Mouse (Mus musculus) gastrocnemius, postnatal 25 days (tissue): ENCODE measurements around the gene Tspan14. TPM values are rescaled to one million over a fixed set of nuclear protein-coding genes. Genes with fewer than 3 reads are reported as not detected.

Source experiments
- DNase-seq: peaks from one replicate; pipeline ENCODE4 v3.0.0; 2022
- total RNA-seq, 2 experiments: library from RNA; stranded (reverse); gene quantifications; 1 replicate in 1 of 2; 2 replicates in 1 of 2; pipeline ENCODE4 v1.2.3; 2021

Tspan14 gene
- total RNA-seq, 2 experiments from 2014 or later, result 10.4 to 12.3 TPM

DNA sequence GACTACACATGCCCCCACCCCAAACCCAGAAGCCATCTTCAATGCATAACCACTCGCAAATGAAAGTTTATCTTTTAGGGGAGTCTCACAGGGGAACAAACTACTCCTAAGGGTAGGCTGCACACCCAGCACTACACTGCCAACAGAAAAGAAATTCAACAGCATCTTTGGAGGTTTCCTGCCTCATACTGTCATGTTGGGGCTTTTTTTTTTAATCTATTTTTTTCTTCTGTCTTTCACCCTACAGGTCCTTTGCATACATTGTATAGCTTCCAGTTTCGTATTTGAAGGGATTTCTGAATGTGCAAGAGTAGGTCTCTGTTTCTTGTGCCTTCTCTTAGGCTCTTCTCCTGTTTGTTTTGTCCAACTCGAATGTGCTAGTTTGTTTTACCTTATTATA, 14.3 kb downstream of the Tspan14 start:
- no peak for DNase-seq

DNA sequence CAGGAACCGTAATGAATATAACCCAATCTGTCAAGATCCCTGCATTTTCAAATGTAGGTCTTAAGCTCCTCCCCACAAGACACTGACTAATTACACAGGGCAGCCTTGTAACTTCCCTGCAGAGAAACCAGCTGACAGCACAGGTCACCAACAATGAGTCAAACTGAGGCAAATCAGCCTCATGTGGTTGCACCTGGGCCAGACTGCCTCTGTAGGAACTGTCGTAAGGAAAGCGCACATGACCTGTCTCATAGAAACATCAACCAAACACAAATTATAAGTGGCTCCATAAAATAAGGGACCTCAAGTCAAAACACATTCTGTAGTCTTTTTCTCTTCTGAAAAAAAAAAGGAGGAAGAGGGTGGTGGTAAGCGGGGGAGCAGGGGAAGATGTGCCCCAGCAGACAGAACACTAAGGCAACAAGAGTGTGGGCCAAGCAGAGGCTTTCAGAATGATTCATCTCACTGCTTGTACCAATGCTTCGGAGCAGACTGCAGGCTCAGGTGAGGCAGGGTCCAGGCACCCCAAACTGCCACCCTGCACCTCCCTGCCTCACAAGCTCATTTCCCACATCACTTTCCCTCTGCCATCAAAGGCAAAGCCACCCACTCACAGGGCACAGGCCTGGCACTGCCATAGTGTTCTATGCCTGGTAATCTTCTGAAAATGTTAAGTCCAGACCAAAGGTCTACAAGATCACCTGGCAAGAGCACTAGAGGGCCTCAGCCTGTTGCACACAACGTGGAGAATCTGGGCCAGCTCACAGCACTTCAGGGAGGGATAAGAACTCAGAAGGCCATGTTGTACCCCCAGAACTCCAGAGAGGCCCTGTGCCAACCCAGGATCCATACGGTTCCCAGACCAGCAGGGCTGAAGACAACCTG, 16.6 kb downstream of the Tspan14 start:
- no peak for DNase-seq

DNA sequence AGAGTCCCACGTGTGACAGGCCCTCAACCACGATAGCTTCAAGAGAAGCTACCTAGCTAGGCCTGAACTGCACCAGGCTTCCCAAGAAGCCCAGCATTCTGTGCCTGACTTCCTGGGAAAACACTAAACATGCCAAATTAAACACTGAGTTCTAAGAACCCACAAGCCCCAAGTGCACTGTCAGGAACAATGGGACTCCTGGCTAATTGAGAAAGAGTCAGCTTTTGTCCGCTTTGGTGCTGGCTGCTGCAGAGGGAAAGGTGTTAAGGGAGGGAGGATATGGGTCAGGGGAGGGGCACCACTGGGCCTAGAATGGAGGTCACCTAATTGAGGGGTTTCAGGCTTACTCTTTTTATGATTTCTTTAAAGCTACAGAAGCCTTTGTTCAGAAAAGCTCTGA, 17.6 kb downstream of the Tspan14 start:
- no peak for DNase-seq

DNA sequence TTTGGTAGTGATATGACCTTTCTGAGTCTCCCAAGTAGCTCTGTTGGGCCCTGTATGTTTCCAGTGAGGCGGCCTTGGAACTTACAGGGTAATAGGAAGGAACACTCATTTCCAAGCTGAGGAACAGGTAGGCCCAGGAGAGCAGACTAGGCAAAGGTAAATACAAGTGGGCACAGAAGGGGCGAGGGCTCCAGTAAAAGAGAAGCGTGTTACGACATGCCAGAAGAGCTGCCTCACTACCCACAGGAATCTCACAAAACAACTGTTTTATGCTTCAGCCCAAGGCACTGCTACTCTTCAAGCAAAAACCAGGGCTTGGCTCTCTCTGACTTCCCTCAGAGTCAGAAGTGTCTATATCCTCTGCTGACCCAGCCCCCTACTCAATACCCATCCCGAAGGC, 18.1 kb downstream of the Tspan14 start:
- no peak for DNase-seq

DNA sequence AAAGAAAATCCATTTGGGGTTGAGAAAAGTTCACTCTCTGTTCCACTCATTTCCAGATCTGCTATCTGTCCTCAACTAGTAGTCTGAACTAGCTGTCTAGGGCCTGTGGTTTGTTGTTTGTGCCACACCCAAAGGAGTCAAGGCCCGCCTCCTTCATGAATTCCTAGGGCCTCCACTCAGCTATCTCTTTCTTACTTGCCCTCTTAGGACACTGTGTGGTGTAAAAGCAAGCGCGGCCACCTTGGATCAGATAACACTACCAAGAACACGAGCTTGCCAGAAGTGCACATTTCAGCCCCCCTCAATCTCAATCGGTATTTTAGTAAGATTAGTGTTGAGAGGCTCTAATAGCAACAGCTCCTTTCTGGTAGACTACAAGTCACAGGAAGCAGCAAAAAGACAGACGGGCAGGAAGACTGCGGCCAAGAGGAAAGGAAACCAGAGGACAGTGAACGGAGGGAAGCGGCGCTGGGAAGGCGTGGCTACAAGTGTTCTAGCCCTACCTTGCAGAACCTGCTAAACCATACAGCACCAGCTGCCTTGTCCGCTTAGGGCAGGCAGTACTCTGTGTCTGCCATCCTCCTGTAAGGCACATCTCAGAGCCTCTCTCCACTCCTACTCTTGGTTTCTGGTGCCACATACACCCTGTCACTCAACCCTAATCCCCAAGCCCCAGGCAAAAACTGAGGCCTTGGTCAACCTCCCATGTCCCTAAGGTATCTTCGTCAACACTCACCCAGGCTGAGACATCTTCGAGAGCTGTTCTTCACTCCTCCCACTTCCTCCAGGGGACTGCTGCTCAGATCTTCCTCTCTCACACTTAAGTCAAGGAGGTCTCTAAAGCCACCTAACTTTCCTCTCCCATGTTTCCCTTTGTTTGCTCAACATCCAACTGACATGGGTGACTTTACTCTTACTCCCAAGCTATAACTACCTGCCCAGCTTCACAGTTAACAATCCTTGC, 18.9 kb downstream of the Tspan14 start:
- DNase-seq, result no peak

DNA sequence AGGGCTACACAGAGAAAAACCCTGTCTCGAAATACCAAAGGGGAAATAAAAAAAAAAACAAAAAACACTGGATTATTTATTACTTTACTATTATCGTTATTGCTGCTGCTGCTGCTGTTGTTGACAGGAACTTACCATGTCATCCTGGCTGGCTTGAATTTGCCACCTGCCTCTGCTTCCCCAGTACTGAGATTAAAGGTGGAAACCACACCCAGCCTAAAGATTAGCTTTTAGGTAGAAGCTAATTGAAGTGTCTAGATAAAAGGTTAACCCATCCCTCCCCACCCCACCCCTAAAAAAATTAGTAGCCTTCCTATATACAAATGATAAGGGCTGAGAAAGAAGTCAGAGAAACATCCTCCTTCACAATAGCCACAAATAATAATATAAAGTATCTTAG, 22.8 kb downstream of the Tspan14 start:
- DNase-seq, result no peak

DNA sequence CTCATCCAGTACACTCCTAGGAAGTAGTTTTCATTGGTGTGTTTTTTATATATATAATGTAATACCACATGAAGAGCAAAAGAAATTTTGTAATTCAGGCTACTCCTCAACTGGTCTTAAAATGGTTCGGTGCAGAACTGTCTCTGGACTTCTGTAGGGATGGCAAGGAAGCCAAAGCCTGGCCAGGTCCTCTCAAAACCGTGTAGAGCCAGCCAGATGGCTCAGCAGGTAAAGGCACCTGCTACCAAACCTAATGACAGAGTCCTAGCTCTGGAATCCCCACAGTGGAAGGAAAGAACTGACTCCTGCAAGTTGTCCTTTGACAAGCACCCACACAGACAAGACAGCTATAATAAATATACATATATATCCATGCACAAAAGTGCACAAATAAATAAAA, 24.2 kb downstream of the Tspan14 start:
- DNase-seq, result no peak

DNA sequence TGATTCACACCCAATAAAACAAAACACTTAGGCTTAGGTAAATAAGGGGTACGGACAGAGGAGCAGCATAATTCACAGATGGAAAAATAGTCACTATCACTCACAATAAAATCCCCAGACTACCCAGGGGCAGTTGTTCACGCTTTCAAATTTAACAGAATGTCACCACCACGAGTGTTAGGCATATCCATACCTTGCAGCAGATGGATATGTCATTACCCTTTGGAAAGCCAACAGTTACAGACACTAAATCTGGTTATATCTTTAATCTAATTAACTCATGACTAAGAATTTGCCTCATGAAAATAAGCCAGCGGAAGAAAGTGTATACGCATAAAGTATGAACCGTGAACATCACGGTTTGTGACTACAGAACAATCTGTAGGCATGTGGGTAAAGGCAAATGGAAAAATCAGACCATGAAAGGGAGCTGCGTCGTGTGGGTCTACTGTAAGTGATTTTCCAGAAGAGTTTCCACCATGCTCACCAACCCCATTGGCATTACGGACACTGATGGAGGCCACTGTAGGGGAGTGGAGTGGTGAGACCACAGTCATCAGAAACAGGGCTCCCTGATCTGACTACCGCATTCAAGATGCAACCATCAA, 28.1 kb downstream of the Tspan14 start:
- DNase-seq, result no peak

DNA sequence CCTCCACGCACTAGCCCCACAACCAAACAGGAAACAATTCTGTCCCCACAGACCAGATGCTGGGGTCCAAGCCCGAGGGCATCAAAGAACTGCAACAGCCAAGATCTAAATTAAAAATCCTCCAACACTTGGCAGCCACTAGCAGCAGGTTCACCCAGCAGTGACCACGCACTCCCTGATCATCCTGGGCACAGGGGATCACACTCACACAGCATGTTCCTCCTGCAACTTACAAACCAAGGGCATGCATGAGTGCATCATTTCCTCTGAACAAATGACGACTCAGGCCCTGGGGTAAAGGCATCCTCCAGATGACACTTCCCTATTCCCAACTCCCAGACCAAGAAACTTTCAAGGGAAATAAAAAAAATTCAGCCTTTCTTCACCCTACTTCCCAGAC, 29.6 kb downstream of the Tspan14 start:
- no peak for DNase-seq

DNA sequence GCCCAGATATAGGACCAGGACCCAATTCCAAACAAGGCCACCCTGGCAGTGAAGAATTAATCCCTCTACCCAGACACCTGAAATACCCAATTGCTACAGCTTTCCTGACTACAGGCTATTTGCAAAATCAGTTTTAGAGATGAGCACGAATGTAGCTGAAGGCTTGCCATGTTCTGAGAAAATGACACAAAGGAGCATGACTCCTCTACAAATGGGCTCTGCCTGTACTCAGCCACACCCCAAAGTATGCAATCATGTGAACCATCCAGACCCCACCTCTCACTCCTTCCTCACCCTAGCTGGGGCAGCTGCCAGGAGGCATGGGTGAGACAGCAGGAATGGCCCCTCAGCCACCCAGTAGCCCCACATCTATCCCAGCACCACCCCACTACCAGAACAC, 31.1 kb downstream of the Tspan14 start:
- no peak for DNase-seq

DNA sequence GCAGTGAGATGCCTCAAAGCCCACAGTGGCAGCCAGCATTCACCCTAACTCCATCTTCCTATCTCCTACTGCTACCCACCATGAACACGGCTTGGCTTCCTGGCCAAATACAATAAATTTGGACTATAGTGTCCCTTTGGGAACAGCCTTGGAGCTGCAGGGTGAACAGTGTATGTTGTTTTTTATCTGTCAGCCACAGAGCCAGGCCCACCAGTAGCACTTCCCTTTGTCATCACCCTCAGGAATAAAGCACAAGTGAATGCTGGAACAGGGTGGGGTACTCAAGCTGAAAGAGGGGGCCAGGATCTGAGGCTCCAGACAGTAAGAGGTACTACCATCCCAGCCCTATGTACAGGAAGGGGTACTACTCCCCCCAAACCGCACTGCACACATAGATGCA, 31.6 kb downstream of the Tspan14 start:
- DNase-seq, result no peak

DNA sequence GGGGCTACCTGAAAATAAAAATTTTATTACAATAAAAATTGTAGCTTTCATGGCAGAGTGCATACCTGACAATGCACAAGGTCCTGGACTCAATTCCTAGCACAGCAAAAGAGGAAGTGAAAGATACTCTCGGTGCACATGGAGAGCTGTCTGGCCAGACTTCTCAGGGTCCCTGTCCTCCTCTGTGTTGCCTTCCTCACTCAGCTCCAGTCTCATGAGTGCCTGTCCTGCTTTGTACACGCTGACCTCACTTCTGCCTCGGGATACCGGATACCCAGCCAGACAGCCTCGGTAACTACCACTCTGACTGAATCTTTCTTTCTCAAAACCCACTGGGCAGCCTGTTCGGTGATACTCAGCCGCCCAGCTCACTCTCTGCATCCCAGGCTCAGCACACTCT, 33.3 kb downstream of the Tspan14 start:
- no peak for DNase-seq

DNA sequence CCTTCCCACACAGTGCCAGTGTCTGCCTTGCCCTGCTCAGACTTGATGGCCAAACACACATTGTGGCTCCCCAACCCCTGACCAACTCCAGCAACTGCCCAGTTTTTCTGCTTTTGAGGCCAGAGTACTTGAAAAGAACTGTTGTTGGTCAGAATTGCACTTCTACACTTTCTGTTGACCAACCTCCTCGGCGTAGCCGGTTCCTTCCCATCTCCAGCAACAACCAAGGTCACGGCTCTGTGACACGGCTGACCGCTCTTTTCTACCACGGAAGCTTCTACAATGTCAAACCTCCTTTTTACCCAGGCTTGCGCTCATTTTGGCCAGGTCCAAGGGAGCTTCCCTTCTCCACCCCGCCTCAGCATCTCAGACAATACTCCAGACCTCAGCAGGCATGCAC, 34.4 kb downstream of the Tspan14 start:
- DNase-seq, result no peak

DNA sequence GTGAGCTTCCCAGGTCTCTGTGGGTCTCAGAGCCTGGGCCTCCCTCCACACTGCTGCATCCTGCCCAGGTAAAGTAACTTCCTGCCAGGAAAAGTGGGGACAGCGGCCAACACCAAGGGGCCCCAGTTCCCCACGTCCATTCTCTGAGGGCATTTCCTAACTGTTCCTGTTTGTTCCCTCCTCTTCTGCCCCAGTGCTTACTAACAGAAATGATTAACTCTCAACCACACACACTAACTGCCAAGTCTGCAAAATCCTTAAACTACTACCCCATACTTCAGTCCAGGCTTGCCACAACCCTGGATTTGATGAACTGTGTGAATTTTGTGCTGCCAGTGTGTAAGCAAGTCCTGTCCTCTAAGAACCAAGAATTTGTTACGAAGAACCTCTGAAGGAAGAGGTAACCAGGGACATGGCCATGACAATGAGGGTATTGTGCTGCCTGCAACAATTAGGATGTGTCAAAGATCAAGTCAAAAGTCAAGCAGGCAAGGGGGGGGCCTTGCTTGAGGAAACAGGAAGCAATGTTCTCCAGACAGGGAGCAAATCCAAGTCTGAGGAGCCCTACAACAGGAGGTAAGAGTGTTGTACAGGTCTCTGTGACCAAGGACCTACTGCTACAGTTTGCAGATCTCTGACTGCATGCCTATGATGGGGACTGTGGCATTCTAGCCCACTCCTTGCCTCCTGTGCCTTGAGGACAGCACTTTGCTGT, 35.3 kb downstream of the Tspan14 start:
- no peak for DNase-seq

DNA sequence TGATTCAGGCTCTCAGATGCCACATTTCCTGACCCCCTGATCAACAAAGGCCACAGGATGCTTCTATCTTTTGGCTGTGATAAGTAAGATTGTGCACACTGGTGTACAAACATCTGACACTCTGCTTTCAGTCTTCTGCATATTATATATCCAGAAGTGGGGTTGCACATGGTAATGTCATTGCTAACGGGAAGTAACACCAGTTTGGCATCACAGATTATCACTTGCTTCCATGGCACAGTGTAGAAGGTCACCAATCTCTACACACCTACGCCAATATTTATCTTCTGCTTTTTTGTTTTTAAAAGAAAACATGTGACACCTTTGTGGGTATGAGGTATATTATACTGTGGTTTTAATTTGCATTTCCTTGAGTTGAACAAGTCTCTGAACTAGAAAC, 36.7 kb downstream of the Tspan14 start:
- no peak for DNase-seq

DNA sequence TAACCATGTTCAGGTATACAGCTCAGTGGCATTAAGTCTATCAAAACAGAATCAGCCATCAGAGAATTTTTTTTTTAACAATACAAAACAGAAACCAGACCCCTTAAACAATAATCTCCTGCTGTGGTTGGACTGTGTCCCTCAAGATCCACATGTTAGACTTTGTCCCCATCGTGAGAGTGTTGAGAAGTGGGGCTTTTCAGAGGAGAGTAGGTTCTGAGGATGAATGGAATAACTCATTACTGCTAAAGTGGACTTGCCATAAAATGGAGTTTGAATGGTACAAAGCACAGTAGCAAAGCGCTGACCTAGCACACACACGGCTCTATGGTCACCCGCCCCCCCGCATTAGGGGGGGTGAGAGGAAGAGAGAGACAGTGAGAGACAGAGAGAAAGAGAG, 37.7 kb downstream of the Tspan14 start:
- no peak for DNase-seq

DNA sequence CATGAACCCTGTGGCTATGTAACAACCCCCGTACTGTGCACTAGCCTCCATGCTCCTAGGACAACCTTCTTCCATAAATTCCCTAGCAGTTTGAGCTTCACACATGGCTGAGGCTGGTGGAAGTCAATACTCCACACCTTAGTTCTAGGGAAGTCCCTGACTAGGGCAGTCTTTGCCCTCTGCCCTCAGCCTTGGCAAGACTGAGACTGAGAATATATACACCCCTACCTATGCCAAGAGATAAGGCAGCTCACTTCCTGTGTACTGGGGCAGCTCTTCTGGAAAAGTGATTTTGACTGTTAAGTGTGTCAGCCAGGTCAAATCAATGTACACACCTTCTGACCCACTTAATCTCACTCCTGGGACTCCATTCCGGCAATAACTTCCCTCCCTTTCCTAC, 39.6 kb downstream of the Tspan14 start:
- no peak for DNase-seq

DNA sequence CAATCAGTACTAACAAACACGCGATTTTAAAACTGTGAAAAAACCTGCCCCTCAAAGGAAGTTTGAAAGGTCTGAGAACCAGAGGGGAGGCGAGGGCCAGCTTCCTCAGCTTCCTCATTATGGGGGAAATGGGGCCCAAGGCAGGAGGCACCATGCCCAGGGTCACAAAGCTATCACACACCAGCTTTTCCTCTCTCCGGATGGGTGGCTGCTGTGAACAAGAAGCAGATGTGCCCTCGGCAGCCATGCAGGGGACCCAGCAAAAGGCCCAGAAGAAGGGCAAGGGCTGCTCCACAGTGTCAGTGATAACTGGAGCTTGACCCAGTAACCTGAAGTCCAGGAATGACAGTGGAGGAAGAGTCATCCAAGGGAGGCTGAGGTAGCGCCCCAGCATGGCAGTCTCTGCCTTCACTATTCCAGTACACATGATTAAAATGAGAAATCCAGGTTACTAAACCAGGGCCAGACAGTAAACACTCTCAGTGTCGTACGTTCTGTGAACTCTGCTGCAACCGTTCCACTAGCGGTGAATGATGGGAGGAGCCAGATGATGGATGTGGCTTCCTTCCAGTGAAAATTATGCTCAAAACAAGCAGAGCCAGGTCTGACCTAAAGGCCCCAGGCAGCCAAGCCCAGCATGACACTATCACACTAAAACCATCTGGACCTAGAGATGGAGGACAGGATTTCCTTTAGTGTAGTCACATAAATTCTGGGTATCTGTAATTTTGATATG, 42.1 kb downstream of the Tspan14 start:
- DNase-seq, result no peak

DNA sequence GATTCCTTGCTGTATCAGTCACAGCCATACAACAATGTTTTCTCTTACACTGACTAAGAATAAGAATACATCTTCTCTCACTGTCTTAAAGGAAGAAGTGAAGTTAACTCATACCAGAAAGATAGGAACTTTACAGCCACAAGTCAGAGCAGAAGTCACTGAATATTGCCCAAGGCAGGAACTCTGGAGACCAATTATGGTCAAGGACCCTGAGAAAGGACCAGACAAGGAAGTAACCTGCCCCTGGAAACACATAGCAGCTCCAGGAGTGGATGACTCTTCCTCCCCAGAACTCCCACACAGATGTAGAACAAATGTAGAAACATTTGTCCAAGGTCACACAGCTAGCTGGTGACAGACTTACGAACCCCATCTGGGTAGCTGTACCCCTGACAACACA, 45.4 kb downstream of the Tspan14 start:
- DNase-seq, result no peak

DNA sequence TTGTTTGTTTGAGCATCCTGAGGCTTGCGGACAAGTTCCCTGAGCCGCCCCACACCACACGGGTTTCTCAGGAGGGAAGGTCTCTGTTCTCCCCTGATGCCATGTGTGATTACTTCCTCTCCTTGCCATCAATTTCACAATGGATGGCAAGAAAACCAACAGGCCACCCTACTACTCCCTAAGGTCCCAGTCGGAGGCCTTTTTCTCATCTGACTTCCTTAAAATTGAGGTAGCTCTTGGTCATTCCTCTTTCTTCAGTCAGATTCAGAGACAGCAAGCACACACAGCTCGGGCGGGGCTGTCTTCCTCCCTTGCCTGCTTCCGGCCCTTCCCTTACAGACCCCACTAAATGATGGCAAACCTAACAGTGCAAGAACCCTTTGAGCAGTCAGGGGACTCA, 47.1 kb downstream of the Tspan14 start:
- no peak for DNase-seq

DNA sequence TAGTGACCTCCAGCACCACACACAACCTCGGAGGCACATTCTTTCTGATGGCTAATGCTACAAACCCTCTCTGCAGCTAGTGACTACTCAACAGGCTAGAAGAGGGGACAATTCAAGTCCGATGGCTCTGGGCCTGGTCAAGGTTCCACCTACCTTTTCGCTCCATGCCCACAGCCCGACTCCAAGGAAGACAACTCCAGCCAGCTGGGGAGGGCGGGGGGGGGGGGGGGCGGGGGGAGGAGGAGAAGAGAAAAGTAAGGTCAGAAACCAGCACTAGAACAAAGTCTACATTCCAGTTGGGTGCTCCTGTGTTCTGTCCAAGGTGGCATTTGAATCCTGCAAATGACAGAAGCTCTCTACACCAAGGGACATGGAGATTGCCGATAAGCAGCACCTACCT, 48.1 kb downstream of the Tspan14 start:
- no peak for DNase-seq
